Mouse (Mus musculus) left cerebral cortex, postnatal 36 days (tissue): ENCODE data around the gene Hoxa3. TPM values are rescaled to one million over a fixed set of nuclear protein-coding genes. Genes with fewer than 3 reads are reported as not detected.

Experiments used
- DNase-seq, 2 experiments: peaks; one replicate each; pipeline ENCODE4 v3.0.0; 2021 to 2022; ENCODE audit warnings: low spot score in 2 of 2, mixed read lengths in 1 of 2
- intact Hi-C: fragments of 180-260 bp; cut with DNase I; formaldehyde crosslinking; loops from one replicate; pipeline ENCODE4 v1.15.1; 2025
- microRNA-seq: library from miRNA; unstranded; fragments of <30 nt; microRNA quantifications from one replicate; pipeline ENCODE4 v1.2.0, GENCODE M21; 2022
- total RNA-seq, 2 experiments: library from RNA; stranded (reverse); gene quantifications; 2 replicates each; pipeline ENCODE4 v1.2.3; 2021

The Hoxa3 gene
- total RNA-seq, 2 experiments from 2014 or later, result not detected

GRCm38 (mm10) chr6:52152226-52153193 lies 60.6 kb downstream of the Hoxa3 start:
- intact Hi-C loops, result loop anchor here (10.0 kb wide), 1 partner anchor 148 kb away; no protein-coding TSS in a partner anchor
- no peak for DNase-seq

- intact Hi-C loops, result loop anchor here (10.0 kb wide), 1 partner anchor 147 kb away; no protein-coding TSS in a partner anchor
- DNase-seq, result no peak
These were observed 61.6 kb downstream of the Hoxa3 start for GRCm38 (mm10) chr6:52151571-52151970.

- intact Hi-C loops, result loop anchor here (10.0 kb wide), 1 partner anchor 146 kb away; no protein-coding TSS in a partner anchor
These were observed 62.7 kb downstream of the Hoxa3 start for GRCm38 (mm10) chr6:52150401-52150966.

GRCm38 (mm10) chr6:52139115-52139514 lies 74.0 kb downstream of the Hoxa3 start:
- intact Hi-C loops, result no loop called here

More at GRCm38 (mm10) chr6:52150401-52150966, 62.7 kb downstream of the Hoxa3 start:
- no peak for DNase-seq

GRCm38 (mm10) chr6:52138576-52138975 lies 74.6 kb downstream of the Hoxa3 start:
- DNase-seq, result no peak
- intact Hi-C loops, result no loop called here

More at GRCm38 (mm10) chr6:52139115-52139514, 74.0 kb downstream of the Hoxa3 start:
- DNase-seq, result no peak

GRCm38 (mm10) chr6:52137841-52138535 lies 75.1 kb downstream of the Hoxa3 start:
- intact Hi-C loops, result no loop called here
- no peak for DNase-seq

- intact Hi-C loops, result no loop called here
- no peak for DNase-seq
These were observed 89.5 kb downstream of the Hoxa3 start for GRCm38 (mm10) chr6:52123673-52124072.

- intact Hi-C loops, result no loop called here
- DNase-seq, result no peak
These were observed 92.0 kb downstream of the Hoxa3 start for GRCm38 (mm10) chr6:52121173-52121572.

Small RNA genes lying within 50 kb of the gene (microRNA-seq; reads per million reads assigned to microRNA genes)
- gene Mir196b, result 2.3 reads per million

Other genes with a start within 250 kb of the Hoxa3 start
- gene Skap2, start 200.8 kb downstream of the Hoxa3 start, total RNA-seq, result 10 to 100 TPM in 1 of 2 experiments, 1 to 10 TPM in 1; 8.5 to 10.5 TPM
- gene Hoxa1, start 55.0 kb downstream of the Hoxa3 start, total RNA-seq, result not detected
- gene Hoxa2, start 48.5 kb downstream of the Hoxa3 start, total RNA-seq, result not detected
- not detected for gene 5730596B20Rik, start 35.8 kb downstream of the Hoxa3 start, total RNA-seq
- not detected for gene Hoxa4, start 21.6 kb downstream of the Hoxa3 start, total RNA-seq
- gene Hoxa5, start 8.7 kb downstream of the Hoxa3 start, total RNA-seq, result not detected
- not detected for gene Hoxa6, start 4.6 kb downstream of the Hoxa3 start, total RNA-seq
- not detected for gene Gm28308, start within 50 bp of the Hoxa3 start, total RNA-seq
- not detected for gene Hoxa7, start 8.5 kb upstream of the Hoxa3 start, total RNA-seq
- gene Hoxa9, start 17.8 kb upstream of the Hoxa3 start, total RNA-seq, result not detected
- not detected for gene Hoxa10, start 27.5 kb upstream of the Hoxa3 start, total RNA-seq
- gene Hoxa11, start 32.5 kb upstream of the Hoxa3 start, total RNA-seq, result not detected
- gene Hoxa13, start 47.5 kb upstream of the Hoxa3 start, total RNA-seq, result not detected
- gene Evx1, start 100.2 kb upstream of the Hoxa3 start, total RNA-seq, result not detected